Mouse (Mus musculus) left cerebral cortex, postnatal 25 days (tissue): ENCODE data around the gene Pign. TPM values are rescaled to one million over a fixed set of nuclear protein-coding genes. Genes with fewer than 3 reads are reported as not detected.

Experiments used
- DNase-seq, 2 experiments: peaks; one replicate each; pipeline ENCODE4 v3.0.0; 2022; ENCODE audit warnings: low spot score in 2 of 2, mixed read lengths in 1 of 2
- intact Hi-C: fragments of 180-260 bp; cut with DNase I; formaldehyde crosslinking; loops from one replicate; pipeline ENCODE4 v1.15.1; 2025
- microRNA-seq, 2 experiments: library from miRNA; unstranded; fragments of <30 nt; microRNA quantifications; one replicate each; pipeline ENCODE4 v1.2.0; 2022
- total RNA-seq, 2 experiments: library from RNA; stranded (reverse); gene quantifications; 2 replicates each; pipeline ENCODE4 v1.2.3; 2021

The Pign gene
- total RNA-seq, 2 experiments from 2014 or later, result 12.9 to 17.8 TPM

DNA sequence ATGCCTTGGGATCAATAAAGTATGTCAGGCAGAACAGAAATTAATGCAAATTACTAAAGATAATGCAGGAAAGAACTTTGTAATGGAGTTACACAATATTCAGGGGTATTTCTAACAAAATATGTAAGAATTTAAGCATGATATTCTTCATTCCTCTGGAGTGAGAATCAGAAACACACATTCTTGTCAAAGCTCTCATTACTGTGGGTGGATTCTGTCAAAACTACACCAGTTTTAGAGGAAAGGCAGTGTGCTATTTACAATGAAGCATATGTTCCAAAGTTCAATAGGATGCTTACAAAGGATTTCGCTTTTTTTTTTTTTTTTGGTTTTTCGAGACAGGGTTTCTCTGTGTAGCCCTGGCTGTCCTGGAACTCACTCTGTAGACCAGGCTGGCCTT lies 82.6 kb downstream of the Pign start:
- intact Hi-C loops, result no loop called here
- peak in 1 of 2 experiments; percentile 42 for DNase-seq

DNA sequence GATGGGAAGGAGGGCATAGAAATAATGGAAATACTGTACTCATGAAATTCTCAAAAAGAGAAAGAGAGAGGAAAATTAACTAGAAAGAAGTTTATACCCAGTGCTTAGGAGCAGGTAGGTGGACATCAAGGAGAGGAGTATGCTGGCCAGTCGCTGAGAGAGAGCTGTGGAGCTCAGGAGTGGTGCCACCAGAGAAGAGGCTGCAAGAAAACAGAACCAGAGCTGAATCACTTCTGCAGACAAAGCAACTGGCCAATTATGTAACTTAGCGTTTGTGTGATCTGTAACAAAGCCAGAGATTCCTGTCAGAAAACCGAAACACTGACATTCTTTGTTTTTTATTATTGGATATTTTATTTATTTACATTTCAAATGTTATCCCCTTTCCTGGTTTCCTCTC lies 97.4 kb downstream of the Pign start:
- intact Hi-C loops, result no loop called here

GRCm38 (mm10) chr1:105564289-105564688 lies 99.2 kb downstream of the Pign start:
- intact Hi-C loops, result no loop called here
- no peak for DNase-seq

More for the DNA sequence above, 97.4 kb downstream of the Pign start:
- no peak for DNase-seq

- intact Hi-C loops, result no loop called here
- DNase-seq, result no peak
These were observed 99.7 kb downstream of the Pign start for GRCm38 (mm10) chr1:105563821-105564220.

- DNase-seq, result no peak
- intact Hi-C loops, result no loop called here
These were observed 107.4 kb downstream of the Pign start for GRCm38 (mm10) chr1:105556078-105556477.

- intact Hi-C loops, result no loop called here
These were observed 108.2 kb downstream of the Pign start for GRCm38 (mm10) chr1:105555192-105555718.

DNA sequence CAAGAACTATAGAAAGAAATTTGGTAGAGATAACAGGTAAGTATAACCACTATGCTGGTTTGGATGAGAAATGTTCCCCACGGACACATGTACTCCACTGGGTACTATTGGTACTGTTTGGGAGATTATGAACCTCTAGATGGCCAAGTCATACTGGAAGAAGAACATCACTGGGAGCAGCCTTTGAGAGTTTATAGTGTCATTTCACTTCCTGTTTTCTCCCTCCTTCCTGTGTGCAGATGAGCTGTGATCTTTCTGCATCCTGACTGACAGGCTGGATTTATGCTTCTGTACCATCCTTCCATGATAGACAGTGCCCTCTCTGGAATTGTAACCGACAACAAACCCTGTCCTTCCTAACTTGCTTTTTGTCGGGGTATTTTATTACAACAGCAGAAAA lies 110.3 kb downstream of the Pign start:
- DNase-seq, result no peak
- intact Hi-C loops, result no loop called here

More at GRCm38 (mm10) chr1:105555192-105555718, 108.2 kb downstream of the Pign start:
- DNase-seq, result no peak

GRCm38 (mm10) chr1:105550163-105550562 lies 113.3 kb downstream of the Pign start:
- no peak for DNase-seq
- intact Hi-C loops, result no loop called here

- intact Hi-C loops, result no loop called here
- DNase-seq, result no peak
These were observed 113.8 kb downstream of the Pign start for GRCm38 (mm10) chr1:105549648-105550047.

GRCm38 (mm10) chr1:105543051-105543450 lies 120.4 kb downstream of the Pign start:
- intact Hi-C loops, result no loop called here
- no peak for DNase-seq

GRCm38 (mm10) chr1:105523768-105524167 lies 139.7 kb downstream of the Pign start:
- intact Hi-C loops, result no loop called here
- peak in 1 of 2 experiments; percentile 53 for DNase-seq

- intact Hi-C loops, result no loop called here
- no peak for DNase-seq
These were observed 141.2 kb downstream of the Pign start for GRCm38 (mm10) chr1:105522321-105522720.

DNA sequence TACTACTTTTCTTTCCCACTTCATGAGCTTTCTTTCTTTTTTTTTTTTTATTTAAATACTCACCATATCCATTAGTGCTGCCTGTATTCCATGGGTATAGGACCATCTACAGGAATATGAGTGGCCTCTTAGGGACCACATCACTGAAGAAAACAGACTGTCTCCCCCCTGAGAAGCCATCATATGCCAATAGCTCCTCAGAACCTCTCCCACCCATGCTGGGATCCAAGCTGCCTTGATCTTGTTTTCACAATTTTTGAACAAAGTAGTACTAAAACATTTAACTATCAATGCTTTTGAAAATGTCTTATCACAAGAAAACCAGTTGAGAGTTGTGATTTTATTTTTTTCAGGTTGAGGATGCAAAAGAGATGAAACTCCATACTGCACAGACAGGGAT lies 145.4 kb downstream of the Pign start:
- intact Hi-C loops, result no loop called here
- no peak for DNase-seq

DNA sequence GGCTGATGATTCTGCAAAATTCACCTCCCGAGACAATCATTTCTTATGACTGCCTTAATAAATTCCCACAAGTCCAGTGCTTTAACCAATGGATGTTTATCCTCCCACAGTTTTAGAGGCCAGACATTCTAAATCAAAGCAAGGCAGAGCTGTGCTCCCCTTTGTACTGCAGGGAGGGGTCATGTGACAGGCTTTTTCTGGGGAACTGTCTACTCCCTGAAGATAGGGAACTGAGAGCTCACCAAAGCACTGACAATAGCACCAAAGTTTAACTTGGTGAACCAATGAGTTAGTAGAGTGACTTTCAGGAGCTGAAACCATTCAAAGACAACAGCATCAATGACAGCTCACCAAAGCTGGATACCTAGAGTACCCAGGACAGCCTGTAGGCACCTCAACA lies 156.4 kb downstream of the Pign start:
- intact Hi-C loops, result no loop called here

DNA sequence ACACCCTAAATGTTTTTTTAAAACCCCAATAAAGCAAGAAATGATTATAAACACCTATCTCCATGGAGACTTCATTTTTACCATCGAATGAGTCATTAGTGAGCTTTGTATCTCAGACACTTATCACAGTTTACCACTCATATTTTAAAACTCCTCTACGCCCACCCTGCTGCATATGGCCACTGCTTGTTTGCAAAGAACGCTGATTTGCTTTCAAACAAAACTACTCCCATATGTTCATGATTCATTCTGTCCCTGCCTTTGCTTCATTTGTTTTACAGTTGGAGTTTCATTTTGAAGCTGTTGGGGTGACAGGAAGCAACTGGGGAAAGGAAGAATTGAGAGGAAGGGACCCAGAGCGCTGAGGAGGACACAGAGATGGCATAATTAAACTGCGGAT lies 170.9 kb downstream of the Pign start:
- intact Hi-C loops, result loop anchor here (10.0 kb wide), 1 partner anchor 398 kb away; no protein-coding TSS in a partner anchor
- DNase-seq, result peak; percentile 49 to 89

More for the DNA sequence above, 156.4 kb downstream of the Pign start:
- no peak for DNase-seq

- intact Hi-C loops, result no loop called here
- DNase-seq, result peak in 1 of 2 experiments; percentile 34
These were observed 174.0 kb downstream of the Pign start for GRCm38 (mm10) chr1:105489456-105489855.

- intact Hi-C loops, result no loop called here
- peak in 1 of 2 experiments; percentile 21 for DNase-seq
These were observed 176.4 kb downstream of the Pign start for GRCm38 (mm10) chr1:105487037-105487436.

Small RNA genes lying within 50 kb of the gene (microRNA-seq; reads per million reads assigned to microRNA genes)
- 0 reads per million in 2 experiments for gene Gm22426

Other genes with a start within 250 kb of the Pign start
- gene Relch, start 184 bp upstream of the Pign start, total RNA-seq, result 10 to 100 TPM; 90.5 to 96.5 TPM
- 1 to 10 TPM; 6.9 to 7.9 TPM for gene Tnfrsf11a, start 117.0 kb upstream of the Pign start, total RNA-seq